Mouse (Mus musculus) CH12.LX (cell line): Measurements from ENCODE around the gene Ncor2. TPM values are rescaled to one million over a fixed set of nuclear protein-coding genes. Genes with fewer than 3 reads are reported as not detected.

Experiments
- DNase-seq: peaks from one replicate; pipeline ENCODE4 v3.0.0-alpha.2; 2013; ENCODE audit errors: extremely low read depth
- H3K27ac ChIP-seq: 2 replicates; pipeline ENCODE4 v1.5.1; 2012; ENCODE audit warnings: low read depth, mild to moderate bottlenecking, control low read depth, moderate library complexity; ENCODE audit not compliant: insufficient read depth
- H3K27me3 ChIP-seq: replicated peaks from 2 replicates; pipeline ENCODE3; 2012; ENCODE audit warnings: inconsistent platforms
- H3K36me3 ChIP-seq, 2 experiments: replicated peaks in 1 of 2; 2 replicates each; pipeline versions ENCODE3 to v1.6.1; 2012; ENCODE audit warnings: inconsistent platforms in 1 of 2, low read length in 1 of 2, mild to moderate bottlenecking in 1 of 2, mixed read lengths in 1 of 2, moderate library complexity in 1 of 2; ENCODE audit not compliant: control insufficient read depth in 1 of 2, insufficient read depth in 1 of 2
- H3K4me1 ChIP-seq, 2 experiments: 2 replicates each; pipeline ENCODE4 v1.6.1; 2012; ENCODE audit warnings: inconsistent platforms in 1 of 2, moderate library complexity in 1 of 2; ENCODE audit not compliant: insufficient read depth in 2 of 2, control insufficient read depth in 1 of 2
- H3K4me2 ChIP-seq: 2 replicates; pipeline ENCODE4 v1.6.1; 2012; ENCODE audit warnings: low read depth, mild to moderate bottlenecking, control low read depth; ENCODE audit not compliant: poor library complexity, insufficient read depth, severe bottlenecking
- H3K4me3 ChIP-seq, 3 experiments: fragments of 150-350 bp in 1 of 3; sonication (generic) in 1 of 3; replicated peaks in 1 of 3; 2 replicates each; pipeline versions ENCODE3 to v1.5.1; 2011 to 2012; ENCODE audit warnings: low read depth in 2 of 3, low read length in 2 of 3, mild to moderate bottlenecking in 2 of 3, moderate library complexity in 2 of 3, control low read depth in 1 of 3, improper control_type of control experiment in 1 of 3, inconsistent platforms in 1 of 3, mixed read lengths in 1 of 3; ENCODE audit not compliant: poor library complexity in 1 of 3
- H3K79me2 ChIP-seq: replicated peaks from 2 replicates; pipeline ENCODE4 v1.6.1; 2012; ENCODE audit warnings: mild to moderate bottlenecking, moderate library complexity; ENCODE audit not compliant: control insufficient read depth, poor library complexity, insufficient read depth, severe bottlenecking; ENCODE audit errors: extremely low read depth
- H3K9ac ChIP-seq: 2 replicates; pipeline ENCODE4 v1.6.1; 2012; ENCODE audit warnings: low read depth, mild to moderate bottlenecking, control low read depth, moderate library complexity; ENCODE audit not compliant: insufficient read depth
- H3K9me3 ChIP-seq: replicated peaks from 2 replicates; pipeline ENCODE3; 2012; ENCODE audit warnings: low read length, inconsistent platforms, mixed read lengths
- BHLHE40 ChIP-seq: IDR thresholded peaks from 2 replicates; pipeline ENCODE4 v1.6.1; 2011; ENCODE audit warnings: mild to moderate bottlenecking, low read depth, low read length, improper control_type of control experiment
- CHD1 ChIP-seq: IDR thresholded peaks from 2 replicates; pipeline ENCODE4 v1.6.1; 2012; ENCODE audit warnings: low read depth, low read length, improper control_type of control experiment, inconsistent platforms
- CHD2 ChIP-seq: IDR thresholded peaks from 2 replicates; pipeline ENCODE4 v1.6.1; 2011; ENCODE audit warnings: low read length, improper control_type of control experiment
- CTCF ChIP-seq, 2 experiments: IDR thresholded peaks in 1 of 2; conservative IDR thresholded peaks in 1 of 2; 2 replicates each; pipeline ENCODE4 v1.5.1; 2011 to 2012; ENCODE audit warnings: low read depth in 2 of 2, low read length in 2 of 2, improper control_type of control experiment in 1 of 2, inconsistent platforms in 1 of 2, mild to moderate bottlenecking in 1 of 2, moderate library complexity in 1 of 2
- IRF4 ChIP-seq: IDR thresholded peaks from 2 replicates; pipeline ENCODE4 v1.6.1; 2014; ENCODE audit warnings: low read depth, mild to moderate bottlenecking, inconsistent platforms, low read length, improper control_type of control experiment
- JUND ChIP-seq: conservative IDR thresholded peaks from 2 replicates; pipeline ENCODE4 v1.6.1; 2011; ENCODE audit warnings: low read depth, low read length, improper control_type of control experiment
- KAT2A ChIP-seq: IDR thresholded peaks from 2 replicates; pipeline ENCODE4 v1.6.1; 2012; ENCODE audit warnings: low read length, improper control_type of control experiment, inconsistent platforms; ENCODE audit not compliant: insufficient replicate concordance
- MAFK ChIP-seq: IDR thresholded peaks from 2 replicates; pipeline ENCODE4 v1.6.1; 2011; ENCODE audit warnings: low read length, improper control_type of control experiment; ENCODE audit not compliant: insufficient replicate concordance
- MAX ChIP-seq: IDR thresholded peaks from 2 replicates; pipeline ENCODE4 v1.6.1; 2011; ENCODE audit warnings: low read length, improper control_type of control experiment
- MAZ ChIP-seq: IDR thresholded peaks from 2 replicates; pipeline ENCODE4 v1.6.1; 2012; ENCODE audit warnings: low read depth, mild to moderate bottlenecking, inconsistent platforms, low read length, improper control_type of control experiment, moderate library complexity
- MEF2A ChIP-seq: IDR thresholded peaks from 2 replicates; pipeline ENCODE4 v1.6.1; 2014; ENCODE audit warnings: low read depth, mild to moderate bottlenecking, inconsistent platforms, low read length, improper control_type of control experiment, borderline replicate concordance
- MXI1 ChIP-seq: IDR thresholded peaks from 2 replicates; pipeline ENCODE4 v1.6.1; 2011; ENCODE audit warnings: mild to moderate bottlenecking, low read depth, low read length, improper control_type of control experiment
- NELFE ChIP-seq: IDR thresholded peaks from 2 replicates; pipeline ENCODE4 v1.6.1; 2011; ENCODE audit warnings: low read depth, low read length, improper control_type of control experiment
- POLR2AphosphoS2 ChIP-seq: IDR thresholded peaks from 2 replicates; pipeline ENCODE4 v1.6.1; 2011; ENCODE audit warnings: low read depth, low read length, improper control_type of control experiment
- RAD21 ChIP-seq: IDR thresholded peaks from 2 replicates; pipeline ENCODE4 v1.6.1; 2011; ENCODE audit warnings: low read depth, mild to moderate bottlenecking, low read length, improper control_type of control experiment, moderate library complexity
- TCF12 ChIP-seq: IDR thresholded peaks from 2 replicates; pipeline ENCODE4 v1.6.1; 2014; ENCODE audit warnings: low read depth, mild to moderate bottlenecking, inconsistent platforms, low read length, improper control_type of control experiment
- UBTF ChIP-seq: IDR thresholded peaks from 2 replicates; pipeline ENCODE4 v1.6.1; 2012; ENCODE audit warnings: low read depth, mild to moderate bottlenecking, inconsistent platforms, low read length, improper control_type of control experiment, moderate library complexity
- ZC3H11A ChIP-seq: IDR thresholded peaks from 2 replicates; pipeline ENCODE4 v1.6.1; 2012; ENCODE audit warnings: low read depth, mild to moderate bottlenecking, inconsistent platforms, low read length, improper control_type of control experiment
- dilution Hi-C: fragments of 300-500 bp; cut with MboI; formaldehyde crosslinking; loops from 2 replicates; pipeline ENCODE4 v1.14.3; 2020; ENCODE audit warnings: low sequenced_read_pairs; ENCODE audit not compliant: extremely low pct_unique_long_range_greater_than_20kb, extremely low pct_ligation_motif_present
- in situ Hi-C: fragments of 300-500 bp; cut with MboI; formaldehyde crosslinking; loops from 3 replicates; pipeline ENCODE4 v1.14.3; 2019; ENCODE audit warnings: low sequenced_read_pairs, low pct_ligation_motif_present, low pct_unique_long_range_greater_than_20kb, mixed read lengths
- polyA plus RNA-seq: library from polyadenylated mRNA; unstranded; fragments of >175 nt; gene quantifications from 2 replicates; pipeline ENCODE4 v1.2.1, GENCODE M21; 2012; ENCODE audit warnings: low read depth; ENCODE audit not compliant: insufficient read length
- total RNA-seq, 2 experiments: library from RNA; depleted of rRNA; stranded (reverse); fragments of 300-350 nt in 1 of 2; fragments of >200 nt in 1 of 2; gene quantifications; 2 replicates each; pipeline ENCODE4 v1.2.3; 2012 to 2014

Gene Ncor2
- total and polyA plus RNA-seq, 3 experiments, result 3.9 to 44.7 (median 10.8) TPM

DNA sequence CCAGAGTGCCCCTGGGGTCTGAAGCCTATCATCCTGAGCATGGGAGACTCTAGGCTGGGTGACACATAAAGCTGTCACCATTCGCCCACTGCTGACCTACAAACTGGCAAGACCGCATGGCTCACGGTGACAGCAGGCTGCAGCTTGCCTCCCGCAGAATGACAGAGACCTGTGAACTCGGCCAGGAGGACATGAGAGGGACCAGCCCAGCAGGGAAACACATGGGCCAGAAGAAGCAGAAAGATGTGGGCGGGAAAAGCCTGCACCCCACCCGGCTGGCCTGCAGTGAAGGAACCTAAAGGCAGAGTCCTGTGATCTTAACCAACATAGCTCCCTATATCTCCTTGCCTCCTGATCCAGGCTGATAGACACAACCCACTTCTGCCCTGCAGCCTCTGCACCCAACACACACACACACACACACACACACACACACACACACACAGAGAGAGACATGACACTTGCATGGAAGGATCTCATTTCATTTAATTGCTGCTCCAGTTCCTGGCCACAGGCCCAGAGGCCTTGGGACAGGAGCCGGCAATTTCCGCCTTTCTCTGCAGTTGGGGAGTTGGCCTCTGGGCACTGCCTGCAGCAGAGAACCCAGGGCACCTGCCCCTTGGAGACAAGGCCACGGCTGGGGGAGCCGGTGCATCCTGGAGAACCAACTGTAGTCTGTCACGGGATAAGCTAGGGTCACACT lies 14.4 kb downstream of the Ncor2 start:
- Histone ChIP-seq H3K9ac (no peak overlapping the region), H3K79me2 (peaks cover 9% of the 10 kb centered on the region; the same call in 1 of the 2 replicates), H3K27me3 (no peaks in the 10 kb centered on the region), H3K9me3 (no peaks in the 10 kb centered on the region), H3K4me3 (no peak overlapping the region), H3K36me3 (peaks cover 0 to 74% of the 10 kb centered on the region in 2 experiments), H3K27ac (no peak overlapping the region), H3K4me2 (no peak overlapping the region), H3K4me1 (peaks cover 12 to 80% of the 10 kb centered on the region in 2 experiments)
- DNase-seq, result no peak
- in situ Hi-C loops, result no loop called here
- dilution Hi-C loops, result no loop called here
- TF ChIP-seq BHLHE40, result no peak
- TF ChIP-seq MXI1, result no peak
- TF ChIP-seq ZC3H11A, result no peak
- no peak for TF ChIP-seq TCF12
- no peak for TF ChIP-seq NELFE
- no peak for TF ChIP-seq KAT2A
- TF ChIP-seq CTCF (conservative IDR thresholded peaks at IDR 0.05 in 1 of 2, IDR thresholded peaks at IDR 0.05 in 1 of 2; ENCODE audit: low read depth in 2 of 2, low read length in 2 of 2), result no peak
- no peak for TF ChIP-seq UBTF
- TF ChIP-seq CHD2, result no peak
- no peak for TF ChIP-seq MEF2A
- no peak for TF ChIP-seq JUND
- no peak for TF ChIP-seq POLR2AphosphoS2
- no peak for TF ChIP-seq RAD21
- no peak for TF ChIP-seq MAFK
- no peak for TF ChIP-seq MAZ

DNA sequence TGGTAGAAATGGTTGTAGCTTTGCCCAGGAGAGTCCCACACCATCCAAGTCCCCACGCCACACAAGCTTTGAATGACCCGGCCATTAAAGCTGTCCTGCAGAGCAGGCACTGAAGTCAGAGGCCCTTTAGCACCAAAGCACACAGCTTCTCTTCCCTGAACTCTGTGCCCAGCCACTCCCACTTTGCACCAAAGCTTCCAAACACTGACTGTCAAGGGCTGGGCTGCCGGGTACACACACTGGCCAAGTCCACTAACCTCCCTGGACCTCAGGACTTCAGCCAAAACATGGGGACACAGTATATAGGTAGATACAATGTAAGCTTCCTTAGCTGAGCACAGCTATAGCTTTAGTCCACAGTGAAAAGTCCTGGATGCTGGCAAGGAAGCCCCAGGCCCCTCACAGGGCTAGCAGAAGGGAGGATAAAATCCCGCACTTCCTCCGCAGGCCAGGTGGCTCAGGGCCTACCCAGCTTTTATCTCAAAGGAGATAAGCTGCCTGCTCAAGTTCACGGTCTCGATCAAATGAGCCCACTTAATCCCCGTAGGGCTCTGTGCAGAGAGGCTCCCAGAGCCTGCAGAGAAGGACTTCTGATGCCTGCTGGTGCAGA lies 15.5 kb downstream of the Ncor2 start:
- no peak for DNase-seq
- Histone ChIP-seq H3K4me3 (no peak overlapping the region), H3K79me2 (peaks cover 6% of the 10 kb centered on the region; the same call in 1 of the 2 replicates), H3K36me3 (peaks cover 0 to 63% of the 10 kb centered on the region in 2 experiments), H3K27me3 (no peaks in the 10 kb centered on the region), H3K4me2 (no peak overlapping the region), H3K27ac (no peak overlapping the region), H3K9ac (no peak overlapping the region), H3K4me1 (peaks cover 20 to 80% of the 10 kb centered on the region in 2 experiments), H3K9me3 (no peaks in the 10 kb centered on the region)
- TF ChIP-seq CHD1 (no peak), IRF4 (no peak), MAX (no peak)
- dilution Hi-C loops (no loop called here), in situ Hi-C loops (no loop called here)
